Mouse (Mus musculus) cerebellum, adult 9-11 months (tissue): ENCODE measurements around the gene Efcab6.

Experiments
- DNase-seq: peaks from one replicate; pipeline ENCODE4 v3.0.0; 2022

The Efcab6 gene

GRCm38 (mm10) chr15:84065140-84065539, at the start of gene Efcab6:
Efcab6 (minus strand) TSS chr15:84065379.
- no peak for DNase-seq

- no peak for DNase-seq
Measured at GRCm38 (mm10) chr15:84113873-84114272, 48.7 kb upstream of the Efcab6 start.

- no peak for DNase-seq
Measured at GRCm38 (mm10) chr15:84108899-84109298, 43.7 kb upstream of the Efcab6 start.

DNA sequence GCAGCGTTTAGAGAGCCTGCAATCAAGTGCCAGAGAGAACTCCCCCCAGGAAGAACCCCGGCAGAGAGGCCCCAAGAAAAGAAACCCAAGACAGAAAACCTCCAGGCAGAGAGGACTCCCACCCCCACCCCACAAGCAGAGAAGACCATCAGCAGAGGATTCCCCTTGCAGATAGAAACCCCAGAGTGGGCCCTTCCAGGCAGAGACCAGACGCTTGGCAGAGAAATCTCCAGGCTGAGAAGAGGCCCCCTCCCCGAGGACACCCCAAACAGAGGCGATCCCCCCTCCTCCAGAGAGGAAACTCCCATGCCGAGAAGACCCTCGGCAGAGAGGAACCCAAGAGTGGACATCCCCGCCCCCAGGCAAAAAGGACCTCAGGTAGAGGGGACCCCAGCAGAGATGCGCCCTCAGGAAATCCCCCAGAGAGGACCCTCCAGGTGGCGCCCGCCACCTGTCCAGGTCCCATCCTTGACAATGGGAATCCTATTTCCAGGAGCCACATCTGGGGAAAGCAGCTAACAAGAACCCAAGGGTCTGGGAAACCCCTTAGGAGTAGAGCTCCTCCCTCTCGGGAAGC, 40.8 kb upstream of the Efcab6 start:
- DNase-seq: peak; percentile 66

DNA sequence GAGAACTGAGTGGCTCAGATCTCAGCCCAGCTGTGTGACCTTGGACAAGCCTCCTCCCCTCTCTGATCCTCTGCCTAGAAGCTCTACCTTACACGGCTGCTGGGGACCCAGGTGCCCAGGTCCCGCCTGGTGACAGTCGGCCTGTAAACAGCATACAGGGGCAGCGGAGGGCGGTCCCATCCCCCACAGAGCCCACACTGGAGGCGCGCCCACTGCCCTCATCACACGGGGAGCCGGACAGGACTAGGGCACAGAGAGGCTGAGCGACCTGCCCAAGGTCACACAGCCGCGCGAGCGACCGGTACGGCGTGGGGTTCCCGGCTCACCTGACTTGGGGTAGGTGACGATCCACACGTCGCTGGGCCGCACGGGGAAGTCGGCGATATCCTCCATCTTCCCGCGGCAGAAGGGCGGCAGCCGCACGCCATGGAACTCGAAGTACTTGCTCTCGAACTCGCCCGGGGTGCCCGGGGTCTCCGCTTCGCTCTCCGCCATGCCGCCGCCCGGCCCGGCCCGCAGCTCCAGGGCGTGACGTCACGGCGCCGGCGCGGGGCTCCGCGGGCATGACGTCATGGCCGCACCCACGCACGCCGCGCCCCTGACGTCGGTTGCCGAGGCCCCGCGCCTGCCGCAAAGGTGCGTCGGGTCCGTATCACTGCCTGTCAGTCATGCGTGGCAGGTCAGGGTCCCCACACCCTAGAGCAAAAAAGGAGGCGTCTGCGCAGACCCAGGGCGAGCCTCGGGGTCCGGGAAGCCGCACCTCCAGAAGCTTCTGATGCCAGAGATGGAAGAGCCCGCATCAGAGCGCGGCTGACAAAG, 40.1 kb upstream of the Efcab6 start, which contains the start of gene Sult4a1:
Gene Sult4a1 (minus strand): TSS at position 650 of the 819 bp plus-strand sequence.
- peak; percentile 82 for DNase-seq

DNA sequence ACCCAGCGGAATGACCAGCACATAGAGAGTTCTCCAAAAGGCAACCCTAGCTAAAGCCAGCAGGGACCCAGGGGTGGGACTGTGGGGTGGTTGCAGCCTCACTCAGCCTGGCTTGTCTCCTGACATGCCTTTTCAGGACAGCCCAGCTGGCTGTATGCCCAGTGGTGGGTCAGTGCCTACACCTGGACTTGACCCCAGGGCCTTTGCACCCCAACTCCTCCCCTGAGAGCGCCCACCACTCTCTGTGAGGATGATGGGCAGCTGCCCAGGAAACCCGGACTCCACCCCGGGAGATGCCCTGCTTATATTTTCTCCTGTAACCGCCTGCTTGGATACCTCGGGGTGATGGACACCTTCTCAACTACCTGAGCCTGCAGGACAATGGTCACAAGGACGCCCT, 39.4 kb upstream of the Efcab6 start:
- peak; percentile 65 for DNase-seq

- peak; percentile 25 for DNase-seq
Measured at GRCm38 (mm10) chr15:84097536-84097935, 32.4 kb upstream of the Efcab6 start.

GRCm38 (mm10) chr15:84096051-84096450, 30.9 kb upstream of the Efcab6 start:
- peak; percentile 84 for DNase-seq

GRCm38 (mm10) chr15:84094921-84095320, 29.7 kb upstream of the Efcab6 start:
- peak; percentile 41 for DNase-seq

- no peak for DNase-seq
Measured at GRCm38 (mm10) chr15:84086775-84087174, 21.6 kb upstream of the Efcab6 start.

DNA sequence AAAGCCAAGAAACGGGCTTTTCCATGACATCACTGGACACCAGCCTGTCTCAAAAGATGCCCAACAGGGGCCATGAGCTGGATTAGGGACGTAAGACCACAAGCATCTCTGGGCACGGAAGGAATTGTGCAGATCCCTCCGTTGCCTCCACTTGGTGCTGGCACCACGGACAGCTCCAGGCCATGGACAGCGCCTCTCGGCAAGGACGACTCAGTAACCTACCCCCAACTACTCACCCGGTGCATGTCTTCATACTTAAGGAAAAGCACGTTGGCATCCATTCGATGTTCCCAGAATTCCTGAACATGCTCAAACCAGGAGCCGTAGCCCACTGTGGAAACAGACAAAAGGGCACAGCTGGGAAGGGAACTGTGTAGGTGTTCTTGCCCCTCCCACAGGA, 21.2 kb upstream of the Efcab6 start:
- no peak for DNase-seq

DNA sequence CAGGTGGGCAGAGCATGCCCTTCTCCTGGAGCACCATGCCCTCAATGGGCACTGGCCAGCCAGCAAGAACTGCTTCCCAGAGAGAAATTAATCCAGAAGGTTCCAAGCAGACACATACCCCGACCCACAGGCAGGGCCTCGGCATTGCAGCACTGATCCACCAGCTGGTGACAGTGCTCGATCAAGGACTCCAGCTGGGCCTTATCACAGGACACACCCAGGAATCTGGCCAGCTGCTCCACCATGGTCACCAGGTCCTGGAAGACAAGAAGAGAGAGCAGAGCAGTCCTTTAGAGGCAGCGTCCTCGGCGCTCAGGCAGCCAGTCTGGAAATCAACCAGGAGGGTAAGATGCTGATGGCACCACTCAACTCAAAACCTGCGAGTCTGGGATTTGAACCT, 14.9 kb upstream of the Efcab6 start:
- no peak for DNase-seq

DNA sequence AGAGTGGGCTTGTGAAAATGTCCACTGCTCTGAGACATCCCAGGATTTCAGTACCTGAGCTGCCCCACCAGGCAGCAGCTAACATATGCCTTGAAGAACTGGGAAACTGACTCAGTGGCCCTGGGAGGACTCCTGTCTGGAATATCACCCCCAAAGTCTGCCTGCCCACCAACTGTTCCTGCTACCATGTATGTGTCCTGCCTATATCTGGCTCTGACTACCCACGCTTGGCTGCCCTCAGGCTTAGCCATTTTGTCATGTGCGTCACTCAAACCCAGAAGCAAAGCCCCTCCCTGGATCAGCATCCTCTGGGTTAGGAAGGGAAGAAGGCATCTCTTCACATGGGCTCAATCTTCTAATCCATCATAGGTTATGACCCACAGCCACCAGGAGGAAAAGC, 14.3 kb upstream of the Efcab6 start:
- DNase-seq: no peak

DNA sequence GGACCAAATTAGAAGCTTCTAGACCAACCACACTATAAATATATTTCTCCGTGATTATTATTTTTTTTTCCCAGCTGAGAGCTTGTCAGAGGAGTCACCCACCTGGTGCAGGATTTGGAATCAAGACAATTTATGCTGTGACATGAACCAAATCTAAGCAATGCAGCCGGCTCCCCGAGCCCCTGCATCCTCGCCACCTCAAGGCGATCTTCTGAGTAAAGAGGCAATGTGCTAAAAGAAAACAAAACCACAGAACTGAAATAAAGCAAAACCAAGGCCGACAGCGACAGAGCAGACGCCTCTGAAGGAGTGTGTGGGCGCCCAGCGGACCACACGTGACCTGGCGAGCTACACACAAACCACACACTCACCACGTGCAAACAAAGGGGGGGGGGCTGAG, 13.5 kb upstream of the Efcab6 start:
- DNase-seq: no peak

DNA sequence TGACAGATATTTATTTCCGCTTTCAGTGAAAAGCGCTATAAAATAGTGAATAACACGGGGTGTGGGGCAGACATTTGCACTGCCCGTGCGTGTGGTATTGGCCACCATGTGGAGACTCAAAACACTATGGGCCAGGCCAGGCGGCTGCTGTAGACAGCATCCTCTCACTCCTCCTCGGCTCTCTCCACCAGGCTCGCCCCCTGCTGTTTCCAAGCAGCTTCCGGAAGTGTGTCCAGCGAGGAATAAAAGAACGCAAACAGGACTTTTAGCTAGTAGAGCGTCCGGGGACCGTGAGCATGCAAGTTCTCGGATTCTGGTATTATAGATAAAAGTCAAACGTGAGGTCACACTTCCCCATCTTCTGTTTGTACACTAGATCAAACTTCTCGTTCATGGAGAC, 12.0 kb upstream of the Efcab6 start:
- DNase-seq: no peak

- DNase-seq: peak; percentile 38
Measured at GRCm38 (mm10) chr15:84074705-84075185, 9.6 kb upstream of the Efcab6 start.

GRCm38 (mm10) chr15:84073911-84074704, 8.9 kb upstream of the Efcab6 start:
- peak; percentile 65 for DNase-seq

GRCm38 (mm10) chr15:84073058-84073457, 7.9 kb upstream of the Efcab6 start:
- no peak for DNase-seq

DNA sequence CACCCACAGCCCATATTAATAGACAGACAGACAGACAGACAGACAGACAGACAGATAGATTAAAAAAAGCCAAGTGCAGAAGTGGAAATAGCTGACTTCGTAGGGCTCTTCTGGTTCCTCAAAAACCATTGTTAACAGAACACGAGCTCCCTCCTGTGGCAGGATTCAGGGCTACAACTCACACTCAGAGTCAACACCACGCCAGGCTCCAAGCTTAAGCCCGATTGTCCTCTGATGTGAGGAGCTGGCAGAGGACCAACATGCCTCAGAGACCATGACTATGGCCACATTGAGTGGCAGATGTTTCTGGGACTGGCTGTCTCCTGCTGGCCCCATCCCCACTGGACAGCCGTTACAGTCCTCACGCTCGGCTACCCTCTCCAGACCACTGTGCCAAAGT, 7.0 kb upstream of the Efcab6 start:
- peak; percentile 62 for DNase-seq

DNA sequence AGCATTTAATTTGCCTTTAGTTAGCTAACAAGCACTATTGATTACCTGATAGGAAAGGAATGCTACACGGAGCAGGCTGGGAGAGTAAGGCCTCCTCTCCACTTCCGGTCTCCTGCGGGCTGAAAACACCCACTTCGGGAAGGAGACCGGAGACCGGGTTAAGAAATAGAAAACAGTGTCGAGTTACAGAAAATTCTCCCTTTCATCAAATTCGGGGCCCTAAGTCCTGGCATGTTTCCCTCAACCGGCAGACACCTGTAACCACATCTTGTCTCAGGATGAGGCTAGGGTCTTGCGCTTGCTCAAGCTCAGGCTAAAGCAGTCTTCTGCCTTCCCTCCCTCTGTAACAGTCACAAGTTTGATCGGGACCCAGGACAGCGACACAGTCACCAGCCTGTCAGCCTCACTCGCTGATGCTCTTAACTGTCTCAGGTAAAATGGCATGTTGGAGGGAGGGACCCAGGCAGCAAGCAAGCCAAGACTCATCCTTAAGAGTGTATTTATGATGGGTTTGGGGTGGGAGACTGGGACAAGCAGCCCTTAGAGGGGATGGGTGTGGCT, 5.0 kb upstream of the Efcab6 start:
- no peak for DNase-seq

- DNase-seq: no peak
Measured at GRCm38 (mm10) chr15:84069455-84070050, 4.4 kb upstream of the Efcab6 start.

DNA sequence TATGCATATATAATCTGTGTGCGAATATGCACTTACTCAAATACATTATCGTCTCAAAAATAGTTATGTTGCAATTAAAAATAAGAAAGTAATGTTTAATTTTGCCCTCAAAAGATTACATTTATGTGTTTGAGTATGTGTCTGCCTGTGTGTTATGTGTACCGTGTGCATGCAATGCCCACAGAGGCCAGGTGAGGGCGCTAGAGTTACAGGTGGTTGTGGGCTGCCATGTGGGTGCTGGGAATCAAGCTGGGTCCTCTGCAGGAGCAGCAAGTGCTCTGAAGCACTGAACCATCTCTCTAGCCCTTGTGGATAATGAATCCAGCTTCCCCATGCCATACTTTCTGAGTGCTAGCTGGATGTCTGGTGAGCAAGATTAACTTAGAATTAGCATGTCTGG, 522 bp upstream of the Efcab6 start:
- DNase-seq: no peak

GRCm38 (mm10) chr15:84058841-84059240, 6.3 kb downstream of the Efcab6 start:
- no peak for DNase-seq
